Mouse (Mus musculus) mature B cell (primary cell): Measurements from ENCODE around the gene Rhof.

Source experiments
- in situ Hi-C: fragments of 300-500 bp; cut with MboI; formaldehyde crosslinking; loops from 2 replicates; pipeline ENCODE4 v1.14.3; 2019

The Rhof gene

DNA sequence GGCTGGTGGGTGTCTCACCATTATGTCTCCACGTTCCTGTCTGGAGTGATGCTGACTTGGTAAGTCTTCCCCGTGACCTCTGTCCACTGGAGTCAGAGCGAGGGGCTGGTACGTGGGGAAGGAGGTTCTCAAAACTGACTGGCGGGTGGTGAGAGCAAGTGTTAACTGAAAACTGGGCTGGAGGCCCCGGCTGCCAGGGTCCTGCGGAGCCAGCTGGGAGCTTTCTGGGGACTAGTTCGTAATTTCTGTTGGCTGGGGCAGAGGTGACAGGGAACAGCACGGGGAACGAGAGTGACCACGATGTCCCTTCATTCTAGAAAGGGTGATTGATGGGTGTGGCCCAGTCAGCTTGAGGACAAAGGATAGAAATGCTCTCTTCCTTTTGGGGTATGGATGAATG is 18.4 kb downstream of the Rhof start:
- in situ Hi-C loops = no loop called here

DNA sequence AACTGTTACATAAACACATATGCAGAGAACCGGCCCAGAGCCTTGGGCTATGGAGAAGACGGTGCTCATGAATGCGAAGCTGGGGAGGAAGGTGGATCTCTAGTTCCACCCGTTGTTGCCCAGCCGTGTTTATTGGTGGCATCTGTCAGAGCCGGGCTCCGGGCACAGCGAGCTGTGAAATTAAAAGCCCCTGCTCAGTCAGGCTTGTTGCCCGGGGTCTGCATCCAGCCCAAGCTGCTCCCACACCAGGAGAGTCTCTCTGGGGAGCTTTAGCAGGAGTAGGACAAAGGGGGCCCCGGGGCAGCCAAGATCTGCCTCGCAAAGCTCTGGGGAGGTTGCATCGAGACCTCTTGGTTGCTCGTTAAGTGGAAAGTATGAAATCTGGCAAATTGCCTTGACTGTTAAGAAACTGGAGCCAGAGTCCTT is 22.2 kb downstream of the Rhof start:
- in situ Hi-C loops = no loop called here

DNA sequence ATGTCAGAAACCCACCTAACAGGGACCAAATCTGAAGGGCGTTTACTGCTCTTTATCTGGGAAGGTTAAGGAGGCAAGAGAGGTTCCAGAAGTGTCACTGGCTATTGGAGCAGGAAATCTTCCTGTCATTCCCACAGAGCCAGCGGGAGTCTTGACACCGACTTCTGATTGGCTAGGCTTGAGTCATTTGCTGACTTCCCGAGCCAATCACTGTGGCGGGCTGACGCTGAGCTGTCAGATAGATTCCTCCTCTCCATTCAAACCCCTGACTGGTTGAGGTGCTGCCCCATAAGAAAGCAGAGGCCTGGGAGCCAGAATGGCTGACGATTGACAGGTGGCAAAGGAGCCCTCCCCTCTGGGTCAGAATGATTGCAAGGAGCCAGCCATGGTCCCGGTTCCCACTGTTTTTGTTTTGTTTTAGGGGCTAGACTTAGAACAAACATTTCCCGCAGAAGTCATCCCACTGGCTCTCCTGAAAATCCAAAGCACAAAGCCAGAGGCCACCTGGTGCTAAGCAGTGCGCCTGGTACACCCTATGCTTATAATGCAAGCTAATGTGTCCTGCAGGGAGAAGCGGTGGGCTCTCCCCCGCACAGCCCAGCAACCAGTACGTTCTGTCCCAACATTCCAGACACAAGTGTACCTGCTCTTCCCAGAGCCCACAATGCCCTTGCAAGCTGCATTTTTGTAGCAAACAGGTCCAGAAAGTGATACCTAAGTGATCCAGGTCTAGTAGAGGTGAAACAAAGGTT is 22.9 kb downstream of the Rhof start:
- in situ Hi-C loops = no loop called here

DNA sequence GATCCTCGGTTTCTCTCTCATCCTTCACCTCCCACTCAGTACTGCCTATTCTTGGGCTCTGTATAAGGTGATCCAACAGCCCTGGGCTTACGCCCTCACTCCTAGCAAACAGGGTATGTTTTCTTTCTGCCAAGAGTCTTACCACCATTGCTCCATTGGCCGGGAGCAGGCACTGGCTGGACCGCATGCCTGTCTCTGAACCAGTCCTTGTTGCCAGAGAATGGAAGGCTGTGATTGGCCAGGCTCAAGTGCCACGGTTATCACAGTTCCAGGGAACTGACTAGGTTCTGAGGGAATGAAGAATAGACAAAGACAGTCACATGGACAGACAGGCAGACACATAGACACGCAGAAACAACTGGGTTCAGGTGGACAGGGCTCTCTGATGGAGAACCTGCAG is 27.7 kb downstream of the Rhof start:
- in situ Hi-C loops = no loop called here

DNA sequence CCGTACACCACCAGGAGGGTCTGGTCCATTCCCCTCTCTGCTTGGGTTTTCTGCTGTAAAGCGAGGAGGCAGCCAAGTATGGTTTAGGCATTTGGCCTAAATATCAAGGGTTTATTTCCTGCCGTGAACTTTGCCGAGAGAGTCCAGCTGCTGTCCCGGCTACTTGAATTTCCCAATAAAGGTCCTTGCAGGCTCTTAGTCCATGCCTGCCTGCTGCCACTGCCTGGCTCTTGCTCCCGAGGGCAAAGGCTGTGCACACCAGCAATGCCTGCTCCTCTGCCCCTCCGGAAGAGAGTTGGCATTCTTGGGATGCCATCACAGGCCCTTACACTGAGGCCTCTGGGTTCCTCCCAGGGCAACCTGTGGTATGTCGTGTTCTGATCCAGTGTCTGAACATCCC is 28.9 kb downstream of the Rhof start:
- in situ Hi-C loops = no loop called here

DNA sequence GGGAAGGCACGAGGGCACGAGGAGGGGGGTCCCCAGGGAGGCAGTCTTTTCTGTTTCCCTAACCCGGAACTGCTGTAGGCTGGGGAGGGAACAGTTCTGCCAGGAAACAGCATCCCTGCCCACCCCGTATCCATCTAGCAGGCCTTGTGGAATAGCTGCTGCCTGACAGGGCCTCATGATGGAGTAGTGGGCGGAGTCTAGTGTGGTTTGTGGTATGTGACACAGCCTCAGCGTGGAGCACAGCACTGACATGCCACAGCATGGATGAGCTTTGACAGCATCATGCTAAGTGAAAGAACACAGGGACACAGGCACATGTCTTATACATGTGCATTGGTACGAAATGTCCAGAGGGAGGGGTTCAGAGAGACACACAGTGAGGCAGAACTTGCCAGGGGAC is 30.1 kb downstream of the Rhof start:
- in situ Hi-C loops = no loop called here

DNA sequence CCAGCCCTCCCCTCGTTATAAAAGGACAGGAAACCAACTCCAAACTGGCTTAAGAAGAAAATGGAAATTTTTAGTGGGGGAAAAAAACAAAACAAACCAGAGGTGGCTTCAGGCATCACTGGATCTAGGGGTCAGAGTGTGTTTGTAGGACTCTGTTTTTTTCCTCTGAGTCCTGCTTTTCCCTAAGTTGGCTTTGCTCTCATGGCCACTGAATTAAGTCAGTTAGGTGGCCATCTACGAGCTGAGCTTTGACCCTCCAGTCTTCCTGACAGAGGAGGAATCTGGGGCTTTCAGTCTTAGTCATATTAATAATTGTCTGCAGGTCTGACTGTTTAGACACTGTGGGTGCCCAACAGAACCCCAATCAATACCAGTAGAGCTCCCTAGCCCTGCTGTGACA is 34.0 kb downstream of the Rhof start:
- in situ Hi-C loops = no loop called here

DNA sequence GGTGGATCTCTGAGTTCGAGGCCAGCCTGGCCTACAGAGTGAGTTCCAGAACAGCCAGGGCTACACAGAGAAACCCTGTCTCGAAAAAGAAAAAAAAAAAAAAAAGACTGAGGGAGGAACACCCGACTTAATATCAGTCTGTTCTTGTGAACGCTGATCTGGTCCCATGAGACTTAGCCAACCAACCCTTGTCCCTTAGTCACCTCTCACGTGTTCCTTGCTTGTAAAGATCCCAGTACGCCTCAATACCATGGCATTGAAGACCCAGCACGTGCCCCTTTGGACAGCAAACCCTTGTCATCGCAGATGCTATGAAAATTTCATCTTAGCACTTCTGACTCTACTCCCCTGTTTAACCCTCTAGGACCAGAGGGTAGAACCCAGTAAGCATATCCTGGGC is 36.2 kb downstream of the Rhof start:
- in situ Hi-C loops = no loop called here

DNA sequence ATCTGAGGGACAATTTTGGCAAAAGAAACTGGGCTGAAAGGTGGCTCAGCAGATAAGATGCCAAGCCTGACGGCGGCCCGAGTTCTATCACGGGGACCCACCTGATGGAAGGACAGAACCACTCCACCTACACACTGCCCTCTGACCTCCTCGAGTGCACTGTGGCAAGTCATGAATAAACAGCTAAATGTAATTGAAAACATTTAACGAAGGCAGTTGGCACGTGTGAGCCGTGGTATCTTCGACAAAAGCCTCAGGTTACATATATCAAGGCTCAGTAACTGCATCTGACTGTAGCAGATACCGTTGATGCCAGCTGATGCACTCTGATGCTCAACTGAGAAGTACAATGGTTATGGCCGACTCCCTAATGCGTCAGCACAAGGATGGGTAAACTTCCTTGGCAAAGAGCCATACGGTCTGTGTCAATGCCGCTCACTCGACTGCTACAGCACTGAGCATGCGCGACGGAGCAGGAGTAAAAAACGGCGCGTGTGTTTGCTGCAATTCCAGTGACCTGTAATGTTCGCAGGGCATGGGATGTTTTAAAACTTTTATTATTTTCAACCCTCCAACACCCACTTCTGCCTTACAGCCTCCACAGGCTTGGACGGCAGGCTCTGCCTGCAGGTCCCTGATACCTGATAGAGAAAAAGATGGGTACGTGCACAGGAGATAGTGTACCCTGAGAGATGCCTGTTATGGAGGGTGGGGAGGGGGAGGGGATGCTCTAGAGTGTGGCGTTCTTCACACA is 38.1 kb downstream of the Rhof start:
- in situ Hi-C loops = no loop called here

DNA sequence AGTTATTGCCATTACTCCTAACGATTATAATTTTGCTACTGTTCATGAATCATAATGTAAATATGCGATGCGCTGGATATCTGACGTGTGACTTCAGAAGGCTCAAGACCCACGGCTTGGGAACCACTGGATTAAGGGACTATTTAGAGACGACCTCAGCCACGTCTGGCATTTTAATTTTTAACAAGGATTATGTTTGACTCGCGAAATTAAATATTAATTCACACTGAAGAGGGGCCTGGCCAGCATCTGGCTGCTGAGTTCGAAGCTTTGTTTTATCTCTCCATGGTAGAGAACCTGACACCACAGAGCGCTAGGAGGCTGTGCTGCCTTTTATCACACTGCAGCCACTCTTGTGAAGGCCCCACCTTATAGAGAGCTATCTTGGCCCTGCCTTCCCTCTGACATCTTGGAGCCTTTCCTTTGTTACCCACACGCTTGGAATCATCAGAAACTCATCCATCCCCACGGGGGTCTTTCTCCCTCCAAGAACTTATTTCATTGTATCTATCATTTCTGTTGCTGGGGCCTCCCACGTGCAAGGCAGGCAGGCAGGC is 39.3 kb downstream of the Rhof start:
- in situ Hi-C loops = no loop called here

DNA sequence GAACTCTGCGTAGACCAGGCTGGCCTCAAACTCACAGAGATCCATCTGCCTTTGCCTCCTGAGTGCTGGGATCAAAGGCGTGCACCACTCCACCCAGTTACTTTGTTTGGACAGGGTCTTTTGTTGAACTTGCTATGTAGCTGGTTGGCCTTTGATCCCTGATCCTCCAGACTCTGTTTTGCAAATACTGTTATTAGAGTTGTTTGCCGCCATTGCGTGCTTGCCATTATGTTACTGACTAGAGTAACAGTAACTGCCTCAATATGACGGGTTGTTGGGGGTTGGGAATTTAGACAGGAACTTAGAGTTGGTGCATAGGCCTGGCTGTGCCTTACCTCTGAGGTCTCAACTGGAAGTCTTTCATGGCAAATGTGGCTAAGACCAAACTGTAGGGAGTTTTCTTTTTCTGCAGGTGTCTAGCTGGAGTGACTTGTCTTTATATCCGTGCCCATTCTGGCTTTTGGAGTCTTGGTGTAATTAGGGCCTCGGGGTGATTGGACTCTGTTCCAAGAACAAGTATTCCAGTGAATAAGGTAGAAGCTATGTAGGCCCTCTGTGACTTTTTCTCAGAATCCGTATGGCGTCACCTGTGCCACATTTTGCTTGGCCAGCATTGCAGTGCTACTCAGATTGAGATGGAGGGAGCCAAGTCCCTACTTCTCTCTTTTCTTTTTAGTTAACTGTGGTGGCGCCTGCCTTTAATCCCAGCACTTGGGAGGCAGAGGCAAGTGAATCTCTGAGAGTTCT is 41.8 kb downstream of the Rhof start:
- in situ Hi-C loops = no loop called here

DNA sequence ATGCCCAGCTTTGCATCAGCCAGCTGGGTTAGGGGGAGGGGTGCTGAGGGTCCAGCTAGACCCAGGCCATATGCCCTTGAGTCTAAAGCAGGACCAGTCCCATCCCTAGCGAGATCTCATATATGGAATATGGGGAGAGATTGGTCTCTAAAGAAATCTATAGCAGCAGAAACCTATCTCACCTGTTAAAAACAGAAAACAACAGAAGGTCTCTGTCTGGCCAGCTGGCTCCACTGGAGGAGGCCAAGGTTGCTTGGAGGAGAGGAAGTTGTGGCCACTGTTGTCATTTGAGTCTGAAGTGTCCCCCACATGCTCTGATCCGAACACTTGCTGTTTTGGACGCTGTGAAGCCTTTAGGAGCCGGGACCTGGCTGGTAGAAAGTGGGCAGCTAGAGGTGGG is 43.7 kb downstream of the Rhof start:
- in situ Hi-C loops = no loop called here

DNA sequence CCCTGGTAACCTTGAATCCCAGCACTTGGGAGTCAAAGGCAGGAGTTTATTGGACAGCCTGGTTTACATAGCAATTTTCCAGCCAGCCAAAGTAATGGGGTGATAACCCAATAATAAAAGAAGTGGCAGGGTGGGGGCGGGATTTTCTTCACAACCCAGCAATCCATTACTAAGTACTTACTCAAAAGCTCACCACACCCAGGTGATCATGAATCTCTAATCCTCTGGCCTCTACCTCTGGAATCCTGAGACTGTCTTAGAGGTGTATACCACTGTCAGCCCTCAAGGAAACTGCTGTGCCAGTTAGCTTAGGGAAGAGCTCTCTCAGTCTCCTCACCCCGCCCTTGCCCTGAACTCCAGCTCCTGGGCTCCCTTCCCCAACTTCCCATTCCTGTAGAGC is 46.0 kb downstream of the Rhof start:
- in situ Hi-C loops = no loop called here

DNA sequence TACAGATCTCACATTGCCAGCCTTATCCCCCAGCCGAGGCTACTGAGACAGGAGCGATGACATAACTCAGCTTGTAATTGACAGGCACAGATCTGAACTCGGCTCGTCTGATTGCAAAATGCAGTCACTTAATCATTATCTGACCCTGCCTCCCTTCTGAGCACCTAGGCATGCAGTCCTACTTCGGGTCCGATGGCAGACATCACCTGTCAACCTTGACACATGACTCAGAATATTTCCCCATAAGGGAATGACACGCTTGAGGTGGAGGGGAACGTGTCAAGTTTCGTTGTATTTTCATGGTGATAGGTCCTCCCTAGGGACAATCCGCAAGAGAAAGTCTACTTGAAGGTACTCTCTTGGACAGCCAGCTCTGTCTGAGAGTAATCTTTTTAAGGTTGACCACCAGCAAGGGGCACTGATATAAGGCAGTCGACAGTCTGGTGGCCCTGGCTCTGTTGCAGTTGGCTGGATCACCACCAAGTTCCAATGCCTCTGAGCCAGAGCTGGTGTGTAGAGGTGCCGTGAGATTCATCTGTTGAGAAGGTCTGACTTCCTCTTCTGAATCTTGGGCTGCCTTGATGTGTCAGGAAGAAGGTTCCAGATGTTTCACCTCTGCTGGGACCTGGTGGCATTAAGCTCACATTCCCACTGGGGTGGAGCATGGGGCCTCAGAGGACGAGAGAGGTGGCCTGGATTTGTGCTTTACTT is 49.0 kb downstream of the Rhof start:
- in situ Hi-C loops = no loop called here

DNA sequence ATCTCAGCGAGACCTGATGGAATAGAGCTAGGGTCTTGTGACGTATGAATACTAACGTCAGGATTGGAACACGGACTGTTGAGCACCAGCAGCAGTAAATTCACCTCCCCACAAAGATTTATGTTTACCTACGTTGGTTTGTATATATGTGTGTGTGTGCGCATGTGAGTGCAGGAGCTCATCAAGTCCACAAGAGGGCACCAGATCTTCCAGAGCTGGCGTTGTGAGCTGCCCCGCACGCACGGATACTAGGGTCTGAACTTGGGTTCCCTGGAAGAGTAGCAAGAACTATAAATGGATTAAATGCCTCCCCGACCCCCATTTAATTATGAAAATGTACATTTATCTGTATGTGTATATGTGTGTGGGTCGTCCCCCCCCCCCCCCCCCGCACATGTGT is 52.0 kb downstream of the Rhof start:
- in situ Hi-C loops = no loop called here

DNA sequence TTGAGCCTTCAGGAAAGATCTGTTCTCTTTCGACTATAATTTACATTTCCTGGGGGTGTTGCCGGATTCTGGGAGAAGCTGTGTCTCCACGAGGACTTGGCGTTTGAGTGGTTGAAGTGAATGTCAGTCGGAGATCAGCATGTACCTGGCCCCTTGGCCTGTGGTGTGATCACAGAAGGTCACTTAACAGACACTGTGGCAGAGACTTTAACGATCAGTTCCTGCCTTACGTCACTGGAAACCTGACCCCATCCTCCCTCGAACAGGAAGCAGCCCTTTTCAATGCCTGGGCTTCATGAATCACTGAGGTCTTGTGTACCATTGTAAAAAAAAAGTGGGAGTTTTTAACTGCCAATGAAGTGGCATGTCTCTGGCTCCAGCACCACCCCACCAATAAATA is 52.5 kb downstream of the Rhof start:
- in situ Hi-C loops = no loop called here

DNA sequence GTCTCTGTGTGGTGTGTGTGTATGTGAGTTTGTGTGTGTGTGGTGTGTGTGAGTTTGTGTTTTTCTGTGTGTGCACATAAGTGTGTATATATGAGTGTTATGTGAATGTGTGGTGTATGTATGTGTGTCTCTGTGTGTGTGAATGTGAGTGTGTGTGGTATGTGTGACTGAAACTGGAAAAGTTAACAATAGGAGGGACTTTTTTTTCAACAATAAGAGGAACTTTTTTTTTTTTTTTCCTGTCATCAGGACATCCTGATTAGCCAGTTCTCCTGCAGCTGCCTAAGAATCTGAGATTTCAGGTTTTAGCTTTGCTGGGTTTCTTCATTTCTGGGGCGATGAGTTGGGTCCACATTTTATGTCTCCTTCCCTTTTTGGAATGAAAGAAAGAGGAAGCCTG is 52.9 kb downstream of the Rhof start:
- in situ Hi-C loops = no loop called here

DNA sequence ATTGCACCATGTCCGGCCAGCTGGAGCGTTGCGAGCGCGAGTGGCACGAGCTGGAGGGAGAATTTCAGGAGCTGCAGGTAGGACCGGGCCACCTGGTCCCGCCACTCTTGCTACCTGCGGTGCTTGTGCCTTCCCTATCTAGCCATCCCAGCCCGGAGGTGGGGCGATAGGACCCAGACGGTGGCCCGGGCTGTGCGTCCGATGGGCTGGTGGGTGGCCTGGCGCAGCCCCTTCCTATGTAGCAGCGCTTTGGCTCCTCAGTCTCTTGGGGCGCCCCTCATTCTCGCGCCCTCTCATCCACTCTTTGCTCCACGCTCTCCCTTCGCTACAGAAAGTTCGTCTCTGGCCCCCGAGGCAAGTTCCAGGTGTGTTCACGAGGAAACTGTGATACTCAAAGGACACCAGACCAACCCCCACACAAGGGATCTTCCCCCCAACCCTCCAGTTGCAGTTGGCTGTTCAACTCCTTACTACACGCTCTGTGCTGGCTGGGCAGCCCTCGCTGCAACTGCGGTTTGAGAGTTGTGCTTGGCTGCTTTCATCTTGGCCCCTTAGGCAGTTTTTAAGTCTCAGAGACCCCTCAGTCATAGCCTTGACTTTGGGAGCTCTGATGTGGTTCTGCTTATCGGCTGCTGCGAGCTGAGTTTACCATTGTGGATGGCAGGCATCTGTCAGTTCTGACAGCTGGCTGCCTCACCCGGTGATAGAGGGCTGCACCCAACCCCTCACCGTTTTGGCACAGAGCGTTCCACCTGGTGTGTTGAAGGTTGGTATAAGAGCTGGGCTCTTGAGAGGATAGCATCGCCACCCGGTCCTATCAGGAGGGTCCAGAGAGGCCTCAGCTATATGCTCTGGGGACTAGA is 55.8 kb downstream of the Rhof start:
- in situ Hi-C loops = no loop called here

DNA sequence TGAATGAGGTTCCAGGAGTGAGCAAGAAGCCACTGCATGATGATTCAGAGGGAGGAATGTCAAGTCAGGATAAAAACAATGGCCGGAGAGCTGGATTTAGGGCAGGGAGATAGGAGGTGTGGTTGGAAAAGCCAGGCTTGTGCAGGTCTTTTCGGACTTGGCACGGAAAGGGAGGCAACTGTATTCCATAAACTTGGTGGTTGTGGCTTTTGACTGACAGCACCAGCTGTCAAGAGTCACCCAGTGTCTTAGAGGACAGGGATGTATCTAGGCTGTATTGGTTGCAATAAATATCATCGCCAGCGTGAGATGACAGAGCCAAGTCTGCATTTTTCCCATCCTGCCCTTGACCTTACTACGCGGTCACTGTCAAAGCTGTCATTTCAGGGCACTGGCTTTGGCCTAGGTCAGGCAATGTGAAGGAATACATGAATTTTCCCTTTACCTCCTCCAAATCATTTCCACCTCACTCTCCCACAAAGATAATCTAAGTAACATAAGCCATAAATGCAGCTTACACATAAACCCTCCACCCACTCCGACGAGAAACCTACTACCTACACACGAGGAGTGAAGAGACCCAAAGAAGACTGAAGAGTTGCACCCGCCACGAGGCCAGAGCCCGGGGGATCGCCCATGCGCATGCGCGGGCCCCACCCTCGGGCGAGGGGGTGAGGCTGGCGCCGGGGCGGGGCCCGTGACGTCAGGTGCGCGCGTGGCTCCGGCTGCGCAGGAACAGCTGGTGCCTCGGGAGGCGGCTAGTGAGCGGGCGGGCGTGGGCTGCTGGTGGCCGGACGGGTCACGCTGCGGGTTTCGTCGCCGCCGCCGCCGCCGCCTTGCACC is 56.7 kb downstream of the Rhof start:
- in situ Hi-C loops = no loop called here

DNA sequence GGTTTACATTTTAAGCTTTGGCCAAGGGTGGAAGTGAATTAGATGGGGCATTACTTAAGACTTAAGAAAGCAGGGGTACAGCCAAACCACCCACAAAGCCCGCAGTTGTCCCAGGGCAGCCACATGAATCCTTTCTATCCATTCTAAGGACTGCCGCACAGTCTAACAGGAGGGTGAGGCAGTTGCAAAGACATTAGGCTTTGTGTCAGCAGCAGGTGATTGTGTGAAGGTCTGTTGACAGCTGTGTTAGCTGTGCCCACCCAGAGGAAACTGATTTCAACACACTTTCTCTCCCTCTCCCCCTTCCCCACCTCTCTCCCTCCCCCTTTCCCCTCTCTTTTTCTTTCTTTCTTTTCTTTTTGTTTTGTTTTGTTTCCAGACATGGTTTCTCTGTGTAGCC is 63.8 kb downstream of the Rhof start:
- in situ Hi-C loops = no loop called here
